In the genomic region with DNA sequence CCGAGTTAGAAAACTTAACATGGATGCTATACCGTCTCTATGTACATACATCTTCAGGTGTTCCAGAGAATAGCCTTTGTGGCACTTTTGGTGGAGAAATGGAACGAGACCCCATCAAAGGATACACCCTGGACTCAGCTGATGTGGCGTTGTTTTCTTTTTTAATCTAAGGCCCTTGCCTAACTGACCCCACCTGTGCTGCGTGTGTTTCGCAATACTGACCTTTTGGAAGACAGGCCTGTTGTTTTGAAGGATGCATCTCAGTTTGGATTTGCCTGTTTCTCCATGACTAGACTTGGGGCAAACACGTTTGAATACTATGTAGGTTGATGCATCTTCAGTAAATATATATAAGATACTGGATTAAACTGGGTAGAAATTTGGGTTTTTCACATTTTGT, we compare ENCODE assay signal across 16 mouse cellular contexts. TPM values are rescaled to one million over a fixed set of nuclear protein-coding genes. Genes with fewer than 3 reads are reported as not detected.
A peak's percentile ranks its signal among the peaks of the same experiment; 100 is the strongest.
DNase-seq lines count a peak whose midpoint lies in the region; ATAC-seq and TF ChIP-seq lines count a peak whose summit lies in the region.
"Not testable (repeated sequence)": the region's sequence is repeated elsewhere in the genome, so short reads cannot be mapped to it uniquely, and the experiment has no call there.
"Had no signal": no experiment of that assay in that cellular context is flagged by ENCODE, and none has a peak within 500 bp of the region (broad histone marks: within the 10 kb centered on the region; RNA-seq: fewer than 3 reads in every experiment).

No protein-coding gene starts in this region.

- ATAC-seq in liver, embryonic 11.5 days (replicated peaks; ENCODE audit: low FRiP score); midbrain, embryonic 11.5 days (ENCODE audit: low FRiP score): not testable (repeated sequence)
- ATAC-seq in liver, postnatal 0 days: peak; percentile 19; the same call in 1 of the 2 replicates

- not testable (repeated sequence) for H3K4me3 ChIP-seq in heart, embryonic 10.5 days; liver, adult 2 months (ENCODE audit: insufficient read depth, low read depth, low read length); liver, embryonic 11.5 days (ENCODE audit: low read depth, low read length); liver, postnatal 0 days (ENCODE audit: low read depth, low read length); midbrain, embryonic 11.5 days (ENCODE audit: low read depth, low read length); myocyte

- not testable (repeated sequence) for H3K4me1 ChIP-seq in heart, embryonic 10.5 days; liver, adult 2 months (ENCODE audit: control insufficient read depth, insufficient read depth, low read length); liver, embryonic 11.5 days (replicated peaks; ENCODE audit: control insufficient read depth, insufficient read depth, low read length); midbrain, embryonic 11.5 days (ENCODE audit: control insufficient read depth, insufficient read depth, low read length)
- peaks cover 17% of the 10 kb centered on the region for H3K4me1 ChIP-seq in liver, postnatal 0 days (ENCODE audit: insufficient read depth)

- not testable (repeated sequence) for H3K9ac ChIP-seq in liver, adult 2 months (ENCODE audit: low read depth, low read length); liver, embryonic 11.5 days (ENCODE audit: low read depth, low read length); liver, postnatal 0 days (replicated peaks); midbrain, embryonic 11.5 days (ENCODE audit: low read length)

- not testable (repeated sequence) for H3K79me2 ChIP-seq in liver, adult 2 months (ENCODE audit: control insufficient read depth, insufficient read depth, low read length); myocyte (ENCODE audit: control insufficient read depth, insufficient read depth)

- TF ChIP-seq EP300 in liver, postnatal 0 days (IDR thresholded peaks at IDR 0.05; ENCODE audit: low read depth): 0 out of 2 replicates have a peak, but pooled peaks have one; percentile 24

- not testable (repeated sequence) for H3K4me2 ChIP-seq in liver, embryonic 11.5 days; liver, postnatal 0 days (ENCODE audit: low read depth, low read length); midbrain, embryonic 11.5 days; myocyte (ENCODE audit: low read depth)

- 81% methylated on average over 7 of the region's 7 CpGs for WGBS in heart, embryonic 10.5 days
- 35% methylated on average over 7 of the region's 7 CpGs for WGBS in liver, adult 2 months
- WGBS in liver, embryonic 11.5 days: 79% methylated on average over 7 of the region's 7 CpGs
- WGBS in liver, postnatal 0 days (ENCODE audit: insufficient replicate concordance): 69% methylated on average over 7 of the region's 7 CpGs
- WGBS in midbrain, embryonic 11.5 days: 86% methylated on average over 7 of the region's 7 CpGs

- not testable (repeated sequence) for TF ChIP-seq CTCF in liver, adult 2 months (IDR thresholded peaks at IDR 0.05; ENCODE audit: low read depth, low read length); liver, postnatal 0 days (IDR thresholded peaks at IDR 0.05; ENCODE audit: low read depth)

- peak; percentile 68 for DNase-seq in heart, adult 11 months
- DNase-seq in heart, embryonic 10.5 days (ENCODE audit: low spot score): peak; percentile 24
- DNase-seq in liver, adult 2 months (ENCODE audit: extremely low read depth, low read depth, low spot score): peak; percentile 90
- DNase-seq in liver, embryonic 11.5 days (ENCODE audit: low spot score): peak; percentile 22
- DNase-seq in liver, postnatal 0 days: peak; percentile 27
- peak; percentile 33 for DNase-seq in midbrain, embryonic 11.5 days (ENCODE audit: low spot score, missing footprints)
- peak; percentile 47 for DNase-seq in yolk sac, embryonic 10.5 days (ENCODE audit: low spot score)

- TF ChIP-seq POLR2A in liver, adult 2 months (IDR thresholded peaks at IDR 0.05; ENCODE audit: extremely low read depth, insufficient read depth, low read length); myocyte (IDR thresholded peaks at IDR 0.05; ENCODE audit: insufficient read length, low read depth): not testable (repeated sequence)

- not testable (repeated sequence) for H3K36me3 ChIP-seq in heart, embryonic 10.5 days; liver, adult 2 months (ENCODE audit: control insufficient read depth, insufficient read depth, low read length); liver, embryonic 11.5 days (ENCODE audit: control insufficient read depth, insufficient read depth, low read length); liver, postnatal 0 days (replicated peaks; ENCODE audit: insufficient read depth, low read length); midbrain, embryonic 11.5 days (ENCODE audit: control insufficient read depth, insufficient read depth, low read length); myocyte (ENCODE audit: control insufficient read depth, insufficient read depth)

- not testable (repeated sequence) for H3K9me3 ChIP-seq in heart, embryonic 10.5 days; liver, embryonic 11.5 days (ENCODE audit: control insufficient read depth, low read length); liver, postnatal 0 days (ENCODE audit: low read length); midbrain, embryonic 11.5 days (ENCODE audit: control insufficient read depth, low read length)

- not testable (repeated sequence) for H3ac ChIP-seq in myocyte (ENCODE audit: control insufficient read depth, insufficient read length)

- not testable (repeated sequence) for H3K27ac ChIP-seq in heart, embryonic 10.5 days; liver, embryonic 11.5 days (ENCODE audit: low read depth, low read length); midbrain, embryonic 11.5 days (ENCODE audit: low read depth, low read length)
- H3K27ac ChIP-seq in liver, adult 2 months (replicated peaks; ENCODE audit: insufficient read depth, low read depth, low read length): peak overlapping the region; percentile 76
- H3K27ac ChIP-seq in liver, postnatal 0 days (ENCODE audit: low read depth): peak overlapping the region; percentile 90

- not testable (repeated sequence) for H3K27me3 ChIP-seq in heart, embryonic 10.5 days (ENCODE audit: insufficient read depth, poor library complexity, severe bottlenecking); liver, adult 2 months (ENCODE audit: control insufficient read depth, insufficient read depth, low read length); liver, embryonic 11.5 days (replicated peaks; ENCODE audit: control insufficient read depth, insufficient read depth, low read length); liver, postnatal 0 days (ENCODE audit: insufficient read depth, low read length); midbrain, embryonic 11.5 days (ENCODE audit: control insufficient read depth, insufficient read depth, low read length); myocyte (ENCODE audit: control insufficient read depth, insufficient read depth, insufficient read length)

TF ChIP-seq in myocyte, 11 proteins besides CTCF, POLR2A, EP300 and RAD21:
- TF ChIP-seq CEBPB (IDR thresholded peaks at IDR 0.05; ENCODE audit: insufficient read depth, poor library complexity, severe bottlenecking): 0 out of 2 replicates have a peak, but pooled peaks have one; percentile 15
TF ChIP-seq in myocyte: peak in this region for 1; not testable (repeated sequence) for 10.

RNA-seq across cellular contexts. Expression of a gene that starts 21.1 kb away (rescaled TPM):
- 0.35 TPM in 1 of 2 replicates, not detected in the other for polyA plus RNA-seq in heart, embryonic 10.5 days (2016; fragmentation: Nextera tagmentation; extraction: Ambion mirVana)
- 3,614 and 3,656 TPM in 2 replicates for total RNA-seq in liver, adult 2 months (2014; rRNA removed)
- 3,813 and 5,374 TPM in 2 replicates for polyA plus RNA-seq in liver, adult 2 months (2012; rRNA removed)
- polyA plus RNA-seq in liver, embryonic 11.5 days (2014; fragmentation: Nextera tagmentation; extraction: Ambion mirVana): 2.5 and 3.5 TPM in 2 replicates
- 638 and 713 TPM in 2 replicates for polyA plus RNA-seq in liver, postnatal 0 days (2015; fragmentation: Nextera tagmentation; extraction: Ambion mirVana)
- polyA plus RNA-seq in midbrain, embryonic 11.5 days (2014; fragmentation: Nextera tagmentation; extraction: Ambion mirVana): not detected in 2 replicates
- not detected for polyA plus RNA-seq in myocyte (2012; fragmentation: generic; extraction: Trizol)
- total RNA-seq: ES-E14, G1E, MEL had no signal
- polyA plus RNA-seq: activated CD4-positive, CD25-positive, alpha-beta regulatory T cell, adult 4 months; brain, embryonic 14.5 days; C2C12; CD4-positive, CD25-positive, alpha-beta regulatory T cell, adult 4 months; G1E; Patski had no signal

RNA-seq across cellular contexts. Expression of a gene that starts 34.4 kb away (rescaled TPM):
- polyA plus RNA-seq in heart, embryonic 10.5 days (2016; fragmentation: Nextera tagmentation; extraction: Ambion mirVana): 73.2 and 85.3 TPM in 2 replicates
- total RNA-seq in liver, adult 2 months (2014; rRNA removed): 29.8 and 39.8 TPM in 2 replicates
- polyA plus RNA-seq in liver, adult 2 months (2012; rRNA removed): 26.4 and 28.5 TPM in 2 replicates
- polyA plus RNA-seq in liver, embryonic 11.5 days (2014; fragmentation: Nextera tagmentation; extraction: Ambion mirVana): 103 TPM in 2 replicates
- polyA plus RNA-seq in liver, postnatal 0 days (2015; fragmentation: Nextera tagmentation; extraction: Ambion mirVana): 116 and 120 TPM in 2 replicates
- polyA plus RNA-seq in midbrain, embryonic 11.5 days (2014; fragmentation: Nextera tagmentation; extraction: Ambion mirVana): 59.6 and 60.7 TPM in 2 replicates
- 30.6 TPM for polyA plus RNA-seq in myocyte (2012; fragmentation: generic; extraction: Trizol)

RNA-seq across cellular contexts. Expression of a gene that starts 48.3 kb away (rescaled TPM):
- polyA plus RNA-seq in heart, embryonic 10.5 days (2016; fragmentation: Nextera tagmentation; extraction: Ambion mirVana): 0.53 and 0.79 TPM in 2 replicates
- total RNA-seq in liver, adult 2 months (2014; rRNA removed): 0.37 and 0.60 TPM in 2 replicates
- polyA plus RNA-seq in liver, adult 2 months (2012; rRNA removed): 0.35 and 0.60 TPM in 2 replicates
- 0.12 and 0.40 TPM in 2 replicates for polyA plus RNA-seq in liver, embryonic 11.5 days (2014; fragmentation: Nextera tagmentation; extraction: Ambion mirVana)
- polyA plus RNA-seq in liver, postnatal 0 days (2015; fragmentation: Nextera tagmentation; extraction: Ambion mirVana): 0.06 and 0.21 TPM in 2 replicates
- 4.7 and 5.5 TPM in 2 replicates for polyA plus RNA-seq in midbrain, embryonic 11.5 days (2014; fragmentation: Nextera tagmentation; extraction: Ambion mirVana)
- polyA plus RNA-seq in myocyte (2012; fragmentation: generic; extraction: Trizol): 0.38 TPM
- polyA plus RNA-seq: G1E had no signal

Comparison
In these comparisons a context has a peak if more than half of its experiments do, and no peak if none do; other contexts are left out.
1. RNA of a gene that starts 21.1 kb away (polyA plus RNA-seq): 3,813 to 5,374 TPM in liver, adult 2 months and 638 to 713 TPM in liver, postnatal 0 days; 2.5 to 3.5 TPM in liver, embryonic 11.5 days, 0.35 TPM in heart, embryonic 10.5 days, not detected in midbrain, embryonic 11.5 days and not detected in myocyte (single experiment); every median in the first group is over 100 times any median in the second.
2. DNase-seq: peak in every context shown above with its lines; median percentile 90 in liver, adult 2 months; 68 in heart, adult 11 months; 47 in yolk sac, embryonic 10.5 days; 33 in midbrain, embryonic 11.5 days; 27 in liver, postnatal 0 days; 24 in heart, embryonic 10.5 days; 22 in liver, embryonic 11.5 days.